Mouse (Mus musculus) splenic B cell, adult 2 months (primary cell): ENCODE measurements around the gene Dgkz.

Source experiments
- DNase-seq: peaks from one replicate; pipeline ENCODE4 v3.0.0-alpha.2; 2011; ENCODE audit warnings: low read depth, low spot score
- H3K27me3 ChIP-seq: 2 replicates; pipeline ENCODE4 v1.6.1; 2012; ENCODE audit warnings: mild to moderate bottlenecking, low read length, moderate library complexity, mixed read lengths; ENCODE audit not compliant: control insufficient read depth, poor library complexity, insufficient read depth, severe bottlenecking
- H3K36me3 ChIP-seq: 2 replicates; pipeline ENCODE4 v1.6.1; 2012; ENCODE audit warnings: mild to moderate bottlenecking, low read length, moderate library complexity, mixed read lengths; ENCODE audit not compliant: control insufficient read depth, poor library complexity, insufficient read depth, severe bottlenecking

The Dgkz gene

GRCm38 (mm10) chr2:91977960-91978359 is 2.3 kb upstream of the Dgkz start:
- Histone ChIP-seq H3K36me3 (no peaks in the 10 kb centered on the region), H3K27me3 (no peaks in the 10 kb centered on the region)
- DNase-seq: no peak

GRCm38 (mm10) chr2:91973416-91974135 is 2.1 kb downstream of the Dgkz start:
- H3K36me3 ChIP-seq: no peaks in the 10 kb centered on the region
- H3K27me3 ChIP-seq: no peaks in the 10 kb centered on the region
- no peak for DNase-seq

GRCm38 (mm10) chr2:91972121-91972566 is 3.5 kb downstream of the Dgkz start:
- DNase-seq: peak; percentile 76
- Histone ChIP-seq H3K36me3 (no peaks in the 10 kb centered on the region), H3K27me3 (no peaks in the 10 kb centered on the region)

- Histone ChIP-seq H3K36me3 (no peaks in the 10 kb centered on the region), H3K27me3 (no peaks in the 10 kb centered on the region)
- no peak for DNase-seq
Measured at GRCm38 (mm10) chr2:91971231-91972097, 4.2 kb downstream of the Dgkz start.

- Histone ChIP-seq H3K36me3 (no peaks in the 10 kb centered on the region), H3K27me3 (no peaks in the 10 kb centered on the region)
- no peak for DNase-seq
Measured at GRCm38 (mm10) chr2:91967962-91968361, 7.7 kb downstream of the Dgkz start.

GRCm38 (mm10) chr2:91966367-91966766 is 9.3 kb downstream of the Dgkz start:
- Histone ChIP-seq H3K27me3 (no peaks in the 10 kb centered on the region), H3K36me3 (no peaks in the 10 kb centered on the region)
- DNase-seq: no peak

- H3K27me3 ChIP-seq: no peaks in the 10 kb centered on the region
Measured at GRCm38 (mm10) chr2:91965417-91965816, 10.2 kb downstream of the Dgkz start.

GRCm38 (mm10) chr2:91964610-91965204 is 11.0 kb downstream of the Dgkz start:
- no peak for DNase-seq
- H3K36me3 ChIP-seq: peaks cover 2% of the 10 kb centered on the region; the same call in 1 of the 2 replicates
- no peaks in the 10 kb centered on the region for H3K27me3 ChIP-seq

More at GRCm38 (mm10) chr2:91965417-91965816, 10.2 kb downstream of the Dgkz start:
- H3K36me3 ChIP-seq: no peaks in the 10 kb centered on the region
- DNase-seq: peak; percentile 72

- Histone ChIP-seq H3K27me3 (no peaks in the 10 kb centered on the region), H3K36me3 (peaks cover 2% of the 10 kb centered on the region)
- peak; percentile 96 for DNase-seq
Measured at GRCm38 (mm10) chr2:91963443-91963932, 12.2 kb downstream of the Dgkz start.

- H3K36me3 ChIP-seq: peaks cover 2% of the 10 kb centered on the region
- DNase-seq: no peak
- no peaks in the 10 kb centered on the region for H3K27me3 ChIP-seq
Measured at GRCm38 (mm10) chr2:91962864-91963401, 12.7 kb downstream of the Dgkz start.

- H3K36me3 ChIP-seq: peaks cover 2% of the 10 kb centered on the region
- DNase-seq: peak; percentile 73
- no peaks in the 10 kb centered on the region for H3K27me3 ChIP-seq
Measured at GRCm38 (mm10) chr2:91961901-91962761, 13.5 kb downstream of the Dgkz start.

- H3K27me3 ChIP-seq: no peaks in the 10 kb centered on the region
Measured at GRCm38 (mm10) chr2:91960459-91960858, 15.2 kb downstream of the Dgkz start.

GRCm38 (mm10) chr2:91959544-91960410 is 15.9 kb downstream of the Dgkz start:
- H3K27me3 ChIP-seq: no peaks in the 10 kb centered on the region
- DNase-seq: no peak
- peaks cover 2% of the 10 kb centered on the region for H3K36me3 ChIP-seq

More at GRCm38 (mm10) chr2:91960459-91960858, 15.2 kb downstream of the Dgkz start:
- peaks cover 2% of the 10 kb centered on the region for H3K36me3 ChIP-seq
- DNase-seq: no peak
